Mouse (Mus musculus): ENCODE measurements at regions not wholly inside any gene's neighbourhood (a gene's known extent, or its start where the extent isn't known, plus 50 kb on each side); places are given as distances from the start of the nearest gene placed in this dataset.

DNA sequence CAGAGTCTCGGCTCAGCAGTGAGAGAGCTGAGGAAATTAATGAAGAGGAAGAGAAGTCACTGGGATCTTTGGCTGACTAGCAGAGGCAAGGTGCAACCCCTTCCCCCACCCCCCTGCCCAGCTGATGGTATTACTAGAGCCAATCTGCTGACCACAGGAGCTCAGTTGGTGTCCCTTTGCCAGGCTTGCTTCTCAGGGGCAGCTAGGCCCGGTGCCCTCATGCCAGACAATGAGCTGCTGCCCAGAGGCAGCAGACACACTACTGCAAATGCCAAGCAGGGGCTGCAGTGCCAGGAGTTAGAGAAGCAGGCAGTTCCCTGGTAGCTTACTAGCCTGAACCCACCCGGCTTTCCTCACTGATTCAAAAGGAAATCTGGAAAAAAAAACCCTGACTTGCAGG is 59.1 kb upstream of the St8sia2 start:
- Histone ChIP-seq H3K4me3 (ENCODE audit: low read depth, low read length) (no peak overlapping the region), H3K9ac (ENCODE audit: low read length) (no peak overlapping the region), H3K4me2 (ENCODE audit: low read depth, severe bottlenecking) (no peak overlapping the region), H3K4me1 (ENCODE audit: control insufficient read depth, insufficient read depth, low read length) (no peaks in the 10 kb centered on the region; the same call in 1 of the 2 replicates), H3K27me3 (ENCODE audit: control insufficient read depth, insufficient read depth, low read length) (no peaks in the 10 kb centered on the region), H3K36me3 (ENCODE audit: control insufficient read depth, insufficient read depth, low read length) (no peaks in the 10 kb centered on the region), H3K9me3 (ENCODE audit: control insufficient read depth, low read length) (no peaks in the 10 kb centered on the region), H3K27ac (replicated peaks; ENCODE audit: low read depth, low read length) (no peak overlapping the region)
- DNase-seq (ENCODE audit: low spot score) (no peak), ATAC-seq (ENCODE audit: insufficient number of reproducible peaks, low FRiP score, low TSS enrichment, low read depth) (no peak)
- WGBS: 39% methylated on average over 3 of the region's 3 CpGs

DNA sequence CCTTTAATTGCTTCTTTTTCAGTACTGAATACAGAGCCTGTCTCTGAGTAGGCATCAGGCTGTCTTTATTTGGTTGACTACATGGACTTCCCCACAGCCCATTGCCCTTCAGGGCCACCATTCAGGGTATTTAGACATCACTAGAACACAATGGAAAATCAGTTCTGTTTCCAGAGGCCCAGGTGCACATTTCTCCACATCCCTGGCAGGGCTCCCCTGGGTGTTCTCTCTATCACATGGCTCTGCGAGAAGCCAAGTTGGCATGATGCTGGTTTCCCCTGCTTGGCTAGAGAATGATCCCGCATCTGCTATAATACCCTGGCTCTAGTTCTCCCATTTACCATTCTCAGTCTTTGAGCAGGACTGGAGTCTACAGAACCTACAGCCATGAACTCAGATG is 57.3 kb upstream of the St8sia2 start:
- no peaks in the 10 kb centered on the region; the same call in 1 of the 2 replicates for H3K4me1 ChIP-seq (ENCODE audit: control insufficient read depth, insufficient read depth, low read length)
- ATAC-seq (ENCODE audit: insufficient number of reproducible peaks, low FRiP score, low TSS enrichment, low read depth) (no peak), DNase-seq (ENCODE audit: low spot score) (no peak)
- H3K4me3 ChIP-seq (ENCODE audit: low read depth, low read length): no peak overlapping the region
- H3K9ac ChIP-seq (ENCODE audit: low read length): no peak overlapping the region
- WGBS: 96% methylated on average over 2 of the region's 2 CpGs
- H3K4me2 ChIP-seq (ENCODE audit: low read depth, severe bottlenecking): no peak overlapping the region
- no peaks in the 10 kb centered on the region for H3K27me3 ChIP-seq (ENCODE audit: control insufficient read depth, insufficient read depth, low read length)
- H3K27ac ChIP-seq (replicated peaks; ENCODE audit: low read depth, low read length): no peak overlapping the region
- no peaks in the 10 kb centered on the region for H3K9me3 ChIP-seq (ENCODE audit: control insufficient read depth, low read length)
- H3K36me3 ChIP-seq (ENCODE audit: control insufficient read depth, insufficient read depth, low read length): no peaks in the 10 kb centered on the region

DNA sequence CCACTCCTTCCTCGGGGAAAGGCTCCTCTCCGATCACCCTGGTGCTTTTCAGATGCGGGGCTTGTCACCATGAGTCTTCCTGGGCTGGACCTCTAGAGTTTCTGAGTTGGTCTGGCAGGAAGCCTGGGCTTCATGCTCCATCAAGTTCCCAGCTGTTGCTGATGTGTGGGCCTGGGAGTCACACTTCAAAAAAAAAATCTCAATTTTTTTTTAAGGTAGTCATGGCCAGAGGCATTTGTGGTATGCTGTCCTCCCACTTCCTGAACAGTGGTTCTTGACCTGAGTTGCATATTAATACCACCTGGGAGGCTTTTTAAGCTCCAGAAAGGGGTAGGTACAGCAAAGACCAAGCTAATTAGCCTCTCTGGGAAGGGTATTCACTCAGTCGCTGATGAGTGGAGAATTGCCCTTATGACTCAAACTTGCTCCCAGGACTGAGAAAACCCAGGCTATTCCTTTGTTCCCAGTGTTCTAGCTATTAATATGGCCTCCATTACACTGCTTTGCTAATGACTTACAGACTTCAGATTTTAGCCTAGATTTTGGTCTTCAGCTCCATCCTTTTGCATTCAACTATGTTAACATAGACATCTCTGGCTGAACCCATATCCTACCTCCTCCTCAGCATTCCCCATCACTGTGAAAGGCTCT is 52.1 kb upstream of the St8sia2 start:
- Histone ChIP-seq H3K4me3 (ENCODE audit: low read depth, low read length) (no peak overlapping the region), H3K27ac (replicated peaks; ENCODE audit: low read depth, low read length) (no peak overlapping the region), H3K4me2 (ENCODE audit: low read depth, severe bottlenecking) (no peak overlapping the region), H3K27me3 (ENCODE audit: control insufficient read depth, insufficient read depth, low read length) (no peaks in the 10 kb centered on the region), H3K9ac (ENCODE audit: low read length) (no peak overlapping the region), H3K4me1 (ENCODE audit: control insufficient read depth, insufficient read depth, low read length) (peaks cover 5% of the 10 kb centered on the region; the same call in 1 of the 2 replicates), H3K36me3 (ENCODE audit: control insufficient read depth, insufficient read depth, low read length) (no peaks in the 10 kb centered on the region), H3K9me3 (ENCODE audit: control insufficient read depth, low read length) (no peaks in the 10 kb centered on the region)
- DNase-seq (ENCODE audit: low spot score): peak; percentile 44
- WGBS: 33% methylated on average over 4 of the region's 4 CpGs
- peak; percentile 21; the same call in 1 of the 2 replicates for ATAC-seq (ENCODE audit: insufficient number of reproducible peaks, low FRiP score, low TSS enrichment, low read depth)

Measured in limb, embryonic 11.5 days (tissue).